Mouse (Mus musculus): ENCODE data around the gene Rin2. TPM values are rescaled to one million over a fixed set of nuclear protein-coding genes. Genes with fewer than 3 reads are reported as not detected.

Rin2 gene
- polyA plus RNA-seq (2014; fragmentation: Illumina TruSeq; extraction: RNeasy Lipid Tissue Mini Kit (QIAGEN cat#74804); ENCODE audit: insufficient read depth, low read depth, low replicate concordance) = 42.3 TPM

GRCm38 (mm10) chr2:145675142-145675755 is at the start of gene Rin2:
Gene Rin2, plus strand, starts transcription at chr2:145675215.

GRCm38 (mm10) chr2:145901861-145902260 is 226.8 kb downstream of the Rin2 start, which contains the start of gene Naa20:
Gene Naa20, plus strand, starts transcription at chr2:145902099.

GRCm38 (mm10) chr2:145934339-145935231 is 259.6 kb downstream of the Rin2 start, which contains the start of the genes Cfap61 and Crnkl1:
Gene Cfap61, plus strand, starts transcription at chr2:145934784.
Gene Crnkl1, minus strand, starts transcription at chr2:145935014.

Other genes starting within 250 kb of the Rin2 start
- gene Naa20, start 226.9 kb downstream of the Rin2 start, polyA plus RNA-seq (2014; fragmentation: Illumina TruSeq; extraction: RNeasy Lipid Tissue Mini Kit (QIAGEN cat#74804); ENCODE audit: insufficient read depth, low read depth, low replicate concordance) = 59.2 TPM